Mouse (Mus musculus) myocyte (in vitro differentiated cells): ENCODE data around the gene Kcnip1.

Source experiments
- E2F4 ChIP-seq: IDR thresholded peaks from one replicate; pipeline ENCODE4 v1.6.1; 2011; ENCODE audit warnings: mild to moderate bottlenecking, control low read depth, moderate library complexity; ENCODE audit not compliant: insufficient read depth
- MAX ChIP-seq: IDR thresholded peaks from one replicate; pipeline ENCODE4 v1.6.1; 2011; ENCODE audit warnings: low read depth, mild to moderate bottlenecking, control low read depth
- MYOD1 ChIP-seq, 3 experiments: IDR thresholded peaks; one replicate each; pipeline ENCODE4 v1.6.1; 2011; ENCODE audit warnings: control low read depth in 2 of 3, low read depth in 2 of 3, mild to moderate bottlenecking in 2 of 3, moderate library complexity in 1 of 3; ENCODE audit not compliant: insufficient read length in 2 of 3, control insufficient read depth in 1 of 3
- POLR2A ChIP-seq: IDR thresholded peaks from one replicate; pipeline ENCODE4 v1.6.1; 2011; ENCODE audit warnings: low read depth, mild to moderate bottlenecking, control low read depth, moderate library complexity; ENCODE audit not compliant: insufficient read length
- POLR2AphosphoS2 ChIP-seq: IDR thresholded peaks from one replicate; pipeline ENCODE4 v1.6.1; 2011; ENCODE audit warnings: low read depth, control low read depth; ENCODE audit not compliant: insufficient read length
- SRF ChIP-seq: IDR thresholded peaks from one replicate; pipeline ENCODE4 v1.6.1; 2011; ENCODE audit warnings: low read depth; ENCODE audit not compliant: control insufficient read depth, insufficient read length
- TCF12 ChIP-seq: IDR thresholded peaks from one replicate; pipeline ENCODE4 v1.6.1; 2011; ENCODE audit warnings: mild to moderate bottlenecking, control low read depth; ENCODE audit not compliant: poor library complexity, insufficient read depth, severe bottlenecking
- TCF3 ChIP-seq: IDR thresholded peaks from one replicate; pipeline ENCODE4 v1.6.1; 2011; ENCODE audit warnings: low read depth, control low read depth; ENCODE audit not compliant: insufficient read length
- USF1 ChIP-seq: IDR thresholded peaks from one replicate; pipeline ENCODE4 v1.6.1; 2011; ENCODE audit warnings: low read depth, mild to moderate bottlenecking, control low read depth, moderate library complexity

DNA sequence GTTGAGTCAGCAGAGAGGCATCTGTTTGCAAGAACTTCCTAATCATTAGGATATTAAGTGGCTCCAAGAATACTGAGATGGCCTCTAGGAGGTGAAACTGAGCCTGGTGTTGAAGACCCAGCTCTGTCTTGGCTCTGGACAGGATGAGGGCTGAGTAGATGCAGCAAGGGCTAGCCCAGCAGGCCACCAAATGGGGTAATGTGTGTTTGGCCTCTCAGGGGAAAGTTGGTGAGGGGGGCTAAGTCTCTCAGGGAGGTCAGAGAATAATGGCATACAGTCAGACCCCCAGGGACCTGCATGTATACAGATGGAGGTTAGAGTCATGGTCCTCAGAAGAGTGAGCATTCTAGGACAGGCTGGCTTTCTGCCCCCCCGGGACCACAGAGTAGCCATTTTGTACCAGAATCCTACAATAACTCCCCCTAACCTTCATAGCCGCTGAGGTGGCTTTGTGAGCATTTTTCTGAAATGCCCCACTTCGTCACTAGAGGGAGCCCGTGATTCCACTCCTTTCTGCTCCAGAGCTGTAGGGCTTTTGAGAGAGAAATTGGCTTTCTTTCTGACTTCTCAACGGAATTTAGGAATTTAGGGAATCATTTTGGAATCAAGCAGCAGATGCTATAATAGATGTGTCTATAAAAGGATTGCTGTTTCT lies 9.1 kb upstream of the Kcnip1 start:
- TF ChIP-seq USF1 (no peak), POLR2A (no peak), SRF (no peak), POLR2AphosphoS2 (no peak), E2F4 (no peak), TCF3 (no peak), MYOD1 (IDR thresholded peaks at IDR 0.05; ENCODE audit: control insufficient read depth in 1 of 3, insufficient read length in 2 of 3, low read depth in 2 of 3) (no peak), MAX (no peak), TCF12 (no peak)
